Mouse (Mus musculus) liver, embryonic 12.5 days (tissue): ENCODE measurements at regions not wholly inside any gene's neighbourhood (a gene's known extent, or its start where the extent isn't known, plus 50 kb on each side); places are given as distances from the start of the nearest gene placed in this dataset.

Experiments
- ATAC-seq: fragments of 200-750 bp; cut with Nextera tagmentation; 2 replicates; pipeline ENCODE4 v1.8.0; 2017; ENCODE audit warnings: moderate number of reproducible peaks, mild to moderate bottlenecking, moderate library complexity
- H3K27ac ChIP-seq: fragments of 300-500 bp; sonication (generic); 2 replicates; pipeline ENCODE4 v1.5.1; 2016; ENCODE audit warnings: mild to moderate bottlenecking
- H3K27me3 ChIP-seq: fragments of 300-500 bp; sonication (generic); replicated peaks from 2 replicates; pipeline ENCODE4 v1.6.1; 2016; ENCODE audit warnings: mild to moderate bottlenecking, moderate library complexity
- H3K36me3 ChIP-seq: fragments of 300-500 bp; sonication (generic); 2 replicates; pipeline ENCODE4 v1.6.1; 2016; ENCODE audit warnings: mild to moderate bottlenecking, moderate library complexity
- H3K4me1 ChIP-seq: fragments of 300-500 bp; sonication (generic); 2 replicates; pipeline ENCODE4 v1.6.1; 2016
- H3K4me2 ChIP-seq: fragments of 300-500 bp; sonication (generic); 2 replicates; pipeline ENCODE4 v1.6.1; 2016; ENCODE audit warnings: mild to moderate bottlenecking, moderate library complexity
- H3K4me3 ChIP-seq: fragments of 300-500 bp; sonication (generic); 2 replicates; pipeline ENCODE4 v1.5.1; 2016; ENCODE audit warnings: mild to moderate bottlenecking, moderate library complexity
- H3K9ac ChIP-seq: fragments of 300-500 bp; sonication (generic); 2 replicates; pipeline ENCODE4 v1.6.1; 2016; ENCODE audit warnings: mild to moderate bottlenecking, moderate library complexity
- H3K9me3 ChIP-seq: fragments of 300-500 bp; sonication (generic); replicated peaks from 2 replicates; pipeline ENCODE4 v1.6.1; 2016; ENCODE audit warnings: mild to moderate bottlenecking, moderate library complexity
- WGBS: fragments of 180-500 bp; shearing (Covaris S2); methylation state at CpG from one replicate; pipeline ENCODE4 v1.1.7; 2016; ENCODE audit not compliant: insufficient replicate concordance; 5-methylcytosine and 5-hydroxymethylcytosine counted together

GRCm38 (mm10) chr3:17789454-17790196, 158.6 kb upstream of the Cypt12 start:
- H3K27me3 ChIP-seq: peaks cover 88% of the 10 kb centered on the region
- no peaks in the 10 kb centered on the region for H3K36me3 ChIP-seq
- H3K9ac ChIP-seq: no peak overlapping the region
- peaks cover 13% of the 10 kb centered on the region for H3K4me1 ChIP-seq
- ATAC-seq: no peak
- no peak overlapping the region for H3K4me2 ChIP-seq
- H3K4me3 ChIP-seq: no peak overlapping the region
- no peaks in the 10 kb centered on the region for H3K9me3 ChIP-seq
- H3K27ac ChIP-seq: no peak overlapping the region
- WGBS: 7% methylated on average over 9 of the region's 9 CpGs

DNA sequence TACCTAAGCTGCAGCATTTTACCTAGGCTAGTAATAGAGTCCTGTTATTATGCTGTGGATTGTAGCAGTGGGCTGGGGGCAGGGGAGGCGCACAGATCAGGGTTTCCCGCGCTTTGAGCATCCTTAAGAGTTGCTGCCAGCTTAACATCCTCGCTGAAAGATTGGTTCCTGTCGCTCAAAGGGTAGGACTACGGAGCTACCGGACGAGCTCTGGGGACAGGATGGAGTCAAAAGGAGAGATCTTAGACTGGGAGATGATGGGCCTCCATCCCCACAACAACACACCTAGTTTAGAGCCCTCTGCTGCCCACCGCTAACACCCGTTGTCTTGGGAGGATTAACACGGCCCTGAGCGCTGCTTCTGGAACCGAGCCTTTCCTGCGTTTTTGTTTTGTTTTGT, 157.9 kb upstream of the Cypt12 start:
- WGBS: 2% methylated on average over 14 of the region's 14 CpGs
- Histone ChIP-seq H3K36me3 (no peaks in the 10 kb centered on the region), H3K27ac (no peak overlapping the region), H3K4me2 (no peak overlapping the region), H3K27me3 (peaks cover 91% of the 10 kb centered on the region), H3K4me1 (peaks cover 14% of the 10 kb centered on the region), H3K9ac (no peak overlapping the region), H3K9me3 (no peaks in the 10 kb centered on the region), H3K4me3 (no peak overlapping the region)
- no peak for ATAC-seq

DNA sequence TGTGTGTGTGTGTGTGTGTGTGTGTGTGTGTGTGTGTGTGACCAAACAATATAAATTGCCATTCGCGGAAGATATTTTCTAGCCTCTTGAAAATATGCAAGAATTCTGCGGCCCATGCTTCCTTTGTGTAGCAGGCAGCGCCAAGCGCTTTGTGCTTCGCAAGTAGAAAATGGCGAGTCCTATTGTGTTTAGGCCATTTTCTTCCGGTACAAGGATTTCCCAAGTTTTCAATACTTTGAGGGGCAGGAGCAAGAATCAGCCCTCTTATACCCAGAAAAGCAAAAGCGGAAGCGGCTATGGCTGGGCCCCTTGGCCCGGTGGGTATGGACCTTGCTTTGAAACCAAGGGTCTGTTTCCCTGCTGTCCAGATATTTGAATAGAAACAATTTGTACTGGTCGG, 157.4 kb upstream of the Cypt12 start:
- Histone ChIP-seq H3K36me3 (no peaks in the 10 kb centered on the region), H3K4me1 (peaks cover 14% of the 10 kb centered on the region), H3K27me3 (peaks cover 91% of the 10 kb centered on the region), H3K4me2 (no peak overlapping the region), H3K27ac (no peak overlapping the region), H3K9ac (no peak overlapping the region), H3K9me3 (no peaks in the 10 kb centered on the region), H3K4me3 (no peak overlapping the region)
- WGBS: 2% methylated on average over 12 of the region's 12 CpGs
- no peak for ATAC-seq

DNA sequence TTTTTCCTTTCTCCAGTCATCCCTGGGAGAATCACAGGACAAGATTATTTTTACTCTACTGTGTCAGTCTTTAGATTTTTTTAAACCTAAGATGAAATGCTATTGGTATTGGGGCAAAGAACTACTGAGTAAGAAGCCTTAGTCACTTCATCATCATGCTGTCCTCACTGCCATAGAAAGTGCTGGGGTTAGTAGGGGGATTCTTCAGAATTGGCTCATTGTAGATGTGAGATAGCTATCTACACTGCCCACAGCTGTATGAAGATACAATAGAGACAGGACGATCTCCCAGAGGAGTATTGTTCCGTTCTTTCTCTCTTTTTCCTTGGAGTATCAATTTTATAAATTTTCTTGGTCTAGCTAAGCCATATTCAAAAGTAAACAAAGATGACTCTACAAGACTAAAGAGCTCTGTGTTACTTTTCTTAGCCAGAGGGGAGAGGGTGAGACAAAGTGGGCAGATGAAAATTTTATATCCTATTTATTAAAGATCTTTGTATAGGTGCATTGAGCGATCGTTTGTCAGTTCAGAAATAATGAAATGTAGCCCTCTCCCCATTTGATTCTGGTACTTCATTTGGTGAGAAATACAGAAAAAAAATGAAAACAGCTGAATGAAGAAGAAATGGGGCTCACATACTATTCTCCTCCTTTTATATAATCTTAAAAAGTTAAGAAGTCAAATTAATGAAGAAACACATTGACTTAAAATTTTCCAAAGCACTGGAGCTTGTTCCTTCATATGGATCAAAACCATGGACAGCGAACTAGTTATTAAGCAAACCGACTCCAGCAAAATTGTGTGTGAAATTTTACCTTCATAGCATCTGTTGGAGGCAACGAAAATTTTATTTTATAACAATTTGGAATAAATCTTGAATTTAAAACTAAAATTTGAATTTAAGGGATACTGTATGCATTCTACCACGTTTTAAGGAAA, 156.6 kb upstream of the Cypt12 start:
- no peaks in the 10 kb centered on the region for H3K9me3 ChIP-seq

DNA sequence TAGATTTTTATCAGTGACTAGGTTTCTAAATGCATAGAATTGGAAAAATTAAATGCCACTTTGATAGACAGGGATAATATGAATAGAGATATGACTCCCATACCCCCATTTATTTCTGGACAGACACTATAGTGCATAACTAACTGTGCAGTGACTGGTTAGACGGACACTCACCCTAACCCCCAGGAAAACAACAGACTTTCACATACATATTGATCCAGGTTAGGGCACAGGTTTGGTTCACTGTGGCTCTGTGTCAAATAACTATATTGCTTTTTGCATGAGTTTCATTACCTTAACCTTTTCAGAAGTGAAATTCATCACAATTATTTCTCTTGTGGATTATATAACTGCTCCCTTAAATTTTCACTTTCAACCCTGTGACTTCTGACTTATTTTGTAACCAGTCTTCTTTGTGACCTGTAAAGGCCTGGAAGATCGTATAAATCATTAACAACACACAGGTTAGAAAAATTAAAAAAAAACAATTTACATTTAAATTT, 155.6 kb upstream of the Cypt12 start:
- H3K9me3 ChIP-seq: no peaks in the 10 kb centered on the region
- H3K27ac ChIP-seq: no peak overlapping the region
- no peak for ATAC-seq
- H3K27me3 ChIP-seq: peaks cover 85% of the 10 kb centered on the region
- 0 out of 2 replicates have a peak, but pooled peaks cover 3% of the 10 kb centered on the region for H3K4me1 ChIP-seq
- H3K36me3 ChIP-seq: no peaks in the 10 kb centered on the region
- no peak overlapping the region for H3K4me2 ChIP-seq
- WGBS: 26% methylated on average over 2 of the region's 2 CpGs
- no peak overlapping the region for H3K9ac ChIP-seq
- H3K4me3 ChIP-seq: no peak overlapping the region

More for the DNA sequence above, 156.6 kb upstream of the Cypt12 start:
- Histone ChIP-seq H3K4me2 (no peak overlapping the region), H3K4me3 (no peak overlapping the region), H3K9ac (no peak overlapping the region), H3K27me3 (peaks cover 91% of the 10 kb centered on the region), H3K4me1 (peaks cover 6% of the 10 kb centered on the region; the same call in 1 of the 2 replicates), H3K36me3 (no peaks in the 10 kb centered on the region), H3K27ac (no peak overlapping the region)
- 25% methylated on average over 8 of the region's 8 CpGs for WGBS
- ATAC-seq: no peak

- no peak overlapping the region for H3K4me2 ChIP-seq
- H3K36me3 ChIP-seq: no peaks in the 10 kb centered on the region
- H3K4me3 ChIP-seq: no peak overlapping the region
- no peak overlapping the region for H3K27ac ChIP-seq
- 0 out of 2 replicates have a peak, but pooled peaks cover 3% of the 10 kb centered on the region for H3K4me1 ChIP-seq
- no peaks in the 10 kb centered on the region for H3K9me3 ChIP-seq
- 2% methylated on average over 24 of the region's 24 CpGs for WGBS
- H3K27me3 ChIP-seq: peaks cover 77% of the 10 kb centered on the region
- ATAC-seq: no peak
- no peak overlapping the region for H3K9ac ChIP-seq
These were observed 154.5 kb upstream of the Cypt12 start for GRCm38 (mm10) chr3:17793646-17794250.

GRCm38 (mm10) chr3:17794251-17795061, 153.8 kb upstream of the Cypt12 start:
- Histone ChIP-seq H3K4me2 (no peak overlapping the region), H3K27me3 (peaks cover 71% of the 10 kb centered on the region), H3K9ac (no peak overlapping the region), H3K4me1 (0 out of 2 replicates have a peak, but pooled peaks cover 3% of the 10 kb centered on the region), H3K9me3 (no peaks in the 10 kb centered on the region), H3K27ac (no peak overlapping the region), H3K36me3 (no peaks in the 10 kb centered on the region), H3K4me3 (no peak overlapping the region)
- ATAC-seq: no peak
- 1% methylated on average over 46 of the region's 46 CpGs for WGBS

GRCm38 (mm10) chr3:17795271-17796260, 152.6 kb upstream of the Cypt12 start:
- Histone ChIP-seq H3K9ac (no peak overlapping the region), H3K4me1 (0 out of 2 replicates have a peak, but pooled peaks cover 3% of the 10 kb centered on the region), H3K9me3 (no peaks in the 10 kb centered on the region), H3K27me3 (peaks cover 60% of the 10 kb centered on the region), H3K4me2 (no peak overlapping the region), H3K36me3 (no peaks in the 10 kb centered on the region), H3K27ac (no peak overlapping the region), H3K4me3 (no peak overlapping the region)
- no peak for ATAC-seq
- 7% methylated on average over 24 of the region's 24 CpGs for WGBS

GRCm38 (mm10) chr3:17796766-17797165, 151.4 kb upstream of the Cypt12 start:
- WGBS: 24% methylated on average over 3 of the region's 3 CpGs
- 0 out of 2 replicates have a peak, but pooled peaks cover 3% of the 10 kb centered on the region for H3K4me1 ChIP-seq
- H3K9me3 ChIP-seq: no peaks in the 10 kb centered on the region
- no peak overlapping the region for H3K9ac ChIP-seq
- H3K4me3 ChIP-seq: no peak overlapping the region
- H3K27me3 ChIP-seq: peaks cover 49% of the 10 kb centered on the region
- no peak overlapping the region for H3K4me2 ChIP-seq
- H3K36me3 ChIP-seq: no peaks in the 10 kb centered on the region
- H3K27ac ChIP-seq: no peak overlapping the region
- ATAC-seq: no peak

DNA sequence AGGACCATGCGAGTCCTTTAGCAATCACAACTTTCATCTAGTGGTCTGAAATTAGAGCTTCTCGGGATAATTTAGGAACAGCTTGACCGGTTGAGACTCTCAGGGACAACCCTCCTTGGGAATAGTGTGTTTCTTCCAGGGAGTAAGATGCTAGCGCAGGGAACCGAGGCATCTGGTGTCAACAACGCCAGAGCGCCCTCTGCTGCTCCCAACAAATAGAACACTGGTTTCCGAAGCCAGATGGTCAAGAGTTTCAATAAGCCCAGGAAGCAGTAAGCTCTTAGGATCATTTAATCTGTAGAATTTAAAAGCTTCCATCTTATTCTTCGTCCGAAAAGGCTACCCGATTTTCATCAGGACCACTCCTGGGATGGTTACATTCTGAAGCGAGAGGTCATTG, 149.8 kb upstream of the Cypt12 start:
- Histone ChIP-seq H3K27me3 (peaks cover 40% of the 10 kb centered on the region), H3K27ac (no peak overlapping the region), H3K9ac (no peak overlapping the region), H3K4me1 (0 out of 2 replicates have a peak, but pooled peaks cover 3% of the 10 kb centered on the region), H3K4me2 (no peak overlapping the region), H3K9me3 (no peaks in the 10 kb centered on the region), H3K4me3 (no peak overlapping the region), H3K36me3 (no peaks in the 10 kb centered on the region)
- 5% methylated on average over 12 of the region's 12 CpGs for WGBS
- ATAC-seq: no peak
